Mouse (Mus musculus) cerebellum, adult 2 months (tissue): ENCODE measurements around the gene Rassf1. TPM values are rescaled to one million over a fixed set of nuclear protein-coding genes. Genes with fewer than 3 reads are reported as not detected.
"Not testable (repeated sequence)": the region's sequence is repeated elsewhere in the genome, so short reads cannot be mapped to it uniquely, and the experiment has no call there.

Experiments used
- DNase-seq, 2 experiments: peaks; one replicate each; pipeline ENCODE4 v3.0.0; 2021
- H3K27ac ChIP-seq: fragments of 200-500 bp; 2 replicates; pipeline ENCODE4 v1.5.1; 2012; ENCODE audit warnings: low read length, control low read depth, inconsistent platforms; ENCODE audit not compliant: insufficient read depth
- H3K27me3 ChIP-seq: fragments of 200-500 bp; 2 replicates; pipeline ENCODE4 v1.6.1; 2012; ENCODE audit warnings: inconsistent platforms, mild to moderate bottlenecking, low read length, moderate library complexity; ENCODE audit not compliant: control insufficient read depth, insufficient read depth
- H3K4me1 ChIP-seq: fragments of 200-500 bp; 2 replicates; pipeline ENCODE4 v1.6.1; 2011; ENCODE audit warnings: low read length; ENCODE audit not compliant: control insufficient read depth, insufficient read depth
- H3K4me3 ChIP-seq: fragments of 200-500 bp; replicated peaks from 2 replicates; pipeline ENCODE3; 2011; ENCODE audit warnings: mild to moderate bottlenecking, low read depth, low read length, control low read depth; ENCODE audit not compliant: insufficient read depth
- CTCF ChIP-seq: fragments of 200-500 bp; IDR thresholded peaks from 2 replicates; pipeline ENCODE4 v1.5.1; 2011; ENCODE audit warnings: low read depth, mild to moderate bottlenecking, control low read depth, low read length, moderate library complexity, borderline replicate concordance; ENCODE audit not compliant: insufficient read depth
- POLR2A ChIP-seq: fragments of 200-500 bp; IDR thresholded peaks from 2 replicates; pipeline ENCODE4 v1.6.1; 2011; ENCODE audit warnings: low read length, control low read depth, borderline replicate concordance; ENCODE audit not compliant: insufficient read depth
- WGBS: fragments of 180-500 bp; shearing (Covaris S2); methylation state at CpG from one replicate; pipeline ENCODE4 v1.1.7; 2018; 5-methylcytosine and 5-hydroxymethylcytosine counted together
- polyA plus RNA-seq: library from polyadenylated mRNA; depleted of rRNA; stranded (reverse); fragments of >200 nt; gene quantifications from 2 replicates; pipeline ENCODE4 v1.2.3, GENCODE M21; 2012

Gene Rassf1
- polyA plus RNA-seq, 1 experiment, result 32.3 TPM

DNA sequence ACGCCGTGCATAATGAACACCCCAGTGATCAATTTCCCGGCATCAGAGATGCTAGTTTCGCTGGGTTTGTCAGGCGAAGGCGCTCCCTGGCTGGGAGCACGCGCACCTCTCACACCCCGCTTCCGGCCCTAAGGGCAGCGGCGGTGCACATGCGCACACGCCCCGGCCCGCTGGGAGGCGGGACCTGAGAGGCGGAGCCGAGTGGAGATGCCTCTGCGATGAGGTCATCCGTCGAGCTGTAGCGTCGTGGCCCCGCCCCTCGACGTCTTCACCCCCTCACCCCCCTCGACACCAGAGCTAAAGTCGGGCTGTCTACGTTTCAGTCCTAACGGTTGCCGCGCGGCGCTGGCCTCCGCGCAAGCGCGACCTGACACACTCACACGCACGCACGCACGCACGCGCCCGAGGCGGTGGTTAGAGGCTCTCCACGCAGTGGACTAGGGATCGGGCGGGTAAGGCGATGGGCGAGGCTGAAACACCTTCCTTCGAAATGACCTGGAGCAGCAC lies 3.0 kb downstream of the Rassf1 start:
- H3K4me3 ChIP-seq, result peak overlapping the region; percentile 88
- DNase-seq, result peak; percentile 94 to 96
- peaks cover 3% of the 10 kb centered on the region; the same call in 1 of the 2 replicates for H3K4me1 ChIP-seq
- peak; percentile 91 for TF ChIP-seq POLR2A
- no peak for TF ChIP-seq CTCF
- under 1% methylated on average over 53 of the region's 53 CpGs for WGBS
- peak overlapping the region; percentile 73 for H3K27ac ChIP-seq
- no peaks in the 10 kb centered on the region for H3K27me3 ChIP-seq

DNA sequence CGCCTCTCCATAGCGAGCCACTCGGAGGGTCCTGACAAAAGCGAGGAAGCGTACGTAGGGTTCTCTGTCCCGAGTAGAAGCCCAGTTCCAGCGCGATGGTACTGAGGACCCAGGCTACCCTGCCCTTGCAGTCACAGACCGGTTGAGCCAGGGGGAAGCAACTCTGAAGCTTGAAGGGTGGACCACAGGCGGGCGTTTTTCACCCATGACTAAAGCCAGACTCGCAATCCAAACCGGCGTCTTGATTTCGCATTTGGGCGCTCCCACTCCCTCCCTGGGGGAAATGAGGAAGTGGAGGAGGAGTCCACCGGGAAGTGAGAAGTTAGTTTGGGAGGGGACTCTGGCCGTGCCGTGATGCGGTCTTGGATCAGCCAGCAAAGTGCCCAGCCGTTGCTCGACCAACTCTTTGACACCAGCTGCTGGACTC lies 3.7 kb downstream of the Rassf1 start:
- under 1% methylated on average over 23 of the region's 23 CpGs for WGBS

DNA sequence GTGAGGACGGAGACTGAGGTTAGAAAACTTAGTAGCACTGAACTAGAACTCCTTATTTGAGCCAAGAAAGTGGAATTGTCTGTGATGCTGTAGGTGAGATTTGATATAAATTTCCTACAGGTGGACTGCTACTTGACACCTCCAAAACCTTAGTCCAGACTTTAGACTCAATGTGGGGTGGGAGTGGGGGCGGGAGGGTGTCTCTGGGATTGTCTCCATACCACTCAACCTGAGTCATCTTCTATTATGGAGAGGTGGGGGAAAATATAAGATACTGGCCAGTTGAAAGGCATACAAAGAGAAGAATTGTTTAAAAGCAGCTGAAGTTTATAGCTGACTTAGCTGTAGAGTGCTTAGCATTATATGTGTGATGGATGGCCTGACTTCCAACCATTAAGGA lies 4.3 kb downstream of the Rassf1 start:
- TF ChIP-seq CTCF, result no peak
- TF ChIP-seq POLR2A, result no peak
- Histone ChIP-seq H3K4me1 (peaks cover 3% of the 10 kb centered on the region; the same call in 1 of the 2 replicates), H3K27ac (no peak overlapping the region), H3K4me3 (peak overlapping the region; percentile 88), H3K27me3 (no peaks in the 10 kb centered on the region)
- no peak for DNase-seq
- WGBS, result 36% methylated on average over 2 of the region's 2 CpGs

More for the DNA sequence above, 3.7 kb downstream of the Rassf1 start:
- Histone ChIP-seq H3K27ac (peak overlapping the region; percentile 73), H3K4me3 (peak overlapping the region; percentile 88), H3K27me3 (no peaks in the 10 kb centered on the region), H3K4me1 (peaks cover 3% of the 10 kb centered on the region; the same call in 1 of the 2 replicates)
- no peak for TF ChIP-seq POLR2A
- TF ChIP-seq CTCF, result no peak
- no peak for DNase-seq

GRCm38 (mm10) chr9:107556346-107556745 lies 5.0 kb downstream of the Rassf1 start:
- Histone ChIP-seq H3K4me1 (peaks cover 3% of the 10 kb centered on the region; the same call in 1 of the 2 replicates), H3K27ac (no peak overlapping the region), H3K27me3 (no peaks in the 10 kb centered on the region), H3K4me3 (no peak overlapping the region)
- TF ChIP-seq CTCF, result no peak
- TF ChIP-seq POLR2A, result no peak
- WGBS, result 66% methylated on average over 3 of the region's 3 CpGs
- no peak for DNase-seq

DNA sequence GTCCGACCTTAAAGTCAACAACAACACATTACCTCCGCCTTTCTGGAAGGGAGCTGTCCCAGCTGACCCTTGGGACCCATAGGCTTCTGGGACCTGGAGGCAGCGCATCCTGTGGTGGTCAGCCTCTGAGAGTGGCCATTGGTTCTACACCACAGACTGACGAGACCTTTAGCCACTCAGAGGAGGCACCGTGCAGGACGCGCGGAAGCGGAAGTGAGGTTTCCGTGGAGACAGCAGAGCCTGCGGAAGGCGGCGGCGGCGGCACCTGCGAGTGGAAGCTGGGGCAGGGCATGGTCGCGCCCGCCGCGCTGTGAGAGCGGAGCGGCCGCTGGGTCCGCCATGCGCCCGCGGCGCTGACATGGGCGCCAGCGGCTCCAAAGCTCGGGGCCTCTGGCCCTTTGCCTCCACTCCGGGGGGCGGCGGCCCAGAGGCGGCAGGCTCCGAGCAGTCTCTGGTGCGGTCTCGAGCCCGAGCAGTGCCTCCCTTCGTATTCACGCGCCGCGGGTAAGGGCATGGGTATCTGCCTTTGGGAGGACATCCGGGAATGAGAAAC lies 11.8 kb downstream of the Rassf1 start, which contains the start of gene Tusc2:
Gene Tusc2, plus strand, starts transcription at position 227 of the 553 bp plus-strand sequence.
- Histone ChIP-seq H3K27me3 (no peaks in the 10 kb centered on the region), H3K4me1 (peaks cover 10% of the 10 kb centered on the region; the same call in 1 of the 2 replicates), H3K4me3 (peak within 1 kb of the TSS; percentile 82), H3K27ac (peak within 1 kb of the TSS; percentile 55; the same call in 1 of the 2 replicates)
- TF ChIP-seq CTCF (no peak), POLR2A (peak; percentile 69; the same call in 1 of the 2 replicates)
- peak; percentile 94 to 98 for DNase-seq
- WGBS, result under 1% methylated on average over 46 of the region's 46 CpGs

DNA sequence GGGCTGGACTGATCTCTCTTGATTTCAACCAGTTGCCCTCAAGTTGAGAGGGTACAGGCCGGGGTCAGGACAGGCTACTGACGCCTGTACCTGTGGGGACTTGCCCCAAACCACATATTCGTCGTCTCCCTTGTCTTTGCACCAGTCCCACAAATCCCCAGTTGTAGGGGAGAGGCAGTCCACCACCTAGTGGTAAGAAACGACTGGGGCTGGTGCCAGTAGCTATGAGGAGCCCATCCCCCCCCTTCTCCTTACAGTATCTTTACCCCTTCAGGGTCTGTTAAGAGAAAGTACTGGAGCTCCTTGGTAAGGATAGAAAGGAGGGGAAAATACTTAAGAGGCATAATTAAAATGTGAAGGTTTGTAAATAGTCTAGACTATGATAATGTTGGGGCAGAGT lies 14.2 kb downstream of the Rassf1 start:
- H3K4me3 ChIP-seq, H3K27ac ChIP-seq, DNase-seq, H3K27me3 ChIP-seq: not testable (repeated sequence)
- WGBS, result 45% methylated on average over 5 of the region's 5 CpGs
- H3K4me1 ChIP-seq, result peaks cover 16% of the 10 kb centered on the region

- no peak overlapping the region for H3K4me3 ChIP-seq
- peaks cover 16% of the 10 kb centered on the region for H3K4me1 ChIP-seq
- 53% methylated on average over 15 of the region's 15 CpGs for WGBS
- H3K27me3 ChIP-seq, result no peaks in the 10 kb centered on the region
- no peak overlapping the region for H3K27ac ChIP-seq
- peak; percentile 74 to 84 for DNase-seq
- TF ChIP-seq POLR2A (no peak), CTCF (peak; percentile 86)
Observed at GRCm38 (mm10) chr9:107566041-107566709, 14.8 kb downstream of the Rassf1 start.

- no peaks in the 10 kb centered on the region for H3K27me3 ChIP-seq
- H3K4me1 ChIP-seq, result peaks cover 16% of the 10 kb centered on the region
- no peak overlapping the region for H3K4me3 ChIP-seq
- no peak for DNase-seq
- H3K27ac ChIP-seq, result no peak overlapping the region
- TF ChIP-seq CTCF (no peak), POLR2A (no peak)
- 79% methylated on average over 3 of the region's 3 CpGs for WGBS
Observed at GRCm38 (mm10) chr9:107566855-107567254, 15.5 kb downstream of the Rassf1 start.
